Mouse (Mus musculus) cortical plate, adult 2 months (tissue): Measurements from ENCODE around the gene Olfr360. TPM values are rescaled to one million over a fixed set of nuclear protein-coding genes. Genes with fewer than 3 reads are reported as not detected.
"Not testable (repeated sequence)": the region's sequence is repeated elsewhere in the genome, so short reads cannot be mapped to it uniquely, and the experiment has no call there.

Experiments
- H3K27ac ChIP-seq: fragments of 200-500 bp; 2 replicates; pipeline ENCODE4 v1.5.1; 2012; ENCODE audit warnings: low read length, control low read depth, inconsistent platforms; ENCODE audit not compliant: insufficient read depth
- H3K4me1 ChIP-seq: fragments of 200-500 bp; 2 replicates; pipeline ENCODE4 v1.6.1; 2011; ENCODE audit warnings: low read length; ENCODE audit not compliant: control insufficient read depth, insufficient read depth
- H3K4me3 ChIP-seq: fragments of 200-500 bp; 2 replicates; pipeline ENCODE4 v1.5.1; 2011; ENCODE audit warnings: mild to moderate bottlenecking, low read length, control low read depth; ENCODE audit not compliant: insufficient read depth
- CTCF ChIP-seq: fragments of 200-500 bp; IDR thresholded peaks from 2 replicates; pipeline ENCODE4 v1.5.1; 2011; ENCODE audit warnings: mild to moderate bottlenecking, control low read depth, low read length; ENCODE audit not compliant: insufficient read depth; ENCODE audit errors: extremely low read depth
- POLR2A ChIP-seq: fragments of 200-500 bp; IDR thresholded peaks from 2 replicates; pipeline ENCODE4 v1.6.1; 2011; ENCODE audit warnings: mild to moderate bottlenecking, low read length, control low read depth; ENCODE audit not compliant: insufficient read depth; ENCODE audit errors: extremely low read depth
- polyA plus RNA-seq: library from polyadenylated mRNA; depleted of rRNA; stranded (reverse); fragments of >200 nt; gene quantifications from 2 replicates; pipeline ENCODE4 v1.2.3, GENCODE M21; 2012; rRNA removed

Gene Olfr360
- not detected in 2 replicates for polyA plus RNA-seq

GRCm38 (mm10) chr2:37065446-37065845, at the start of gene Olfr360:
Gene Olfr360 (plus strand): TSS chr2:37065746.
- no peak within 1 kb of the TSS for H3K27ac ChIP-seq
- no peak for TF ChIP-seq POLR2A
- TF ChIP-seq CTCF = no peak
- H3K4me1 ChIP-seq = no peaks in the 10 kb centered on the region
- H3K4me3 ChIP-seq = no peak within 1 kb of the TSS

- not testable (repeated sequence) for H3K27ac ChIP-seq, H3K4me1 ChIP-seq, H3K4me3 ChIP-seq
Observed at GRCm38 (mm10) chr2:37089190-37089589, 23.6 kb downstream of the Olfr360 start, which contains the start of gene Olfr361. Gene Olfr361 (minus strand): TSS chr2:37089290.

GRCm38 (mm10) chr2:37117810-37118209, 52.3 kb downstream of the Olfr360 start, which contains the start of gene Olfr362:
Gene Olfr362 (minus strand): TSS chr2:37117910.
- no peak within 1 kb of the TSS for H3K4me3 ChIP-seq
- no peak for TF ChIP-seq POLR2A
- H3K27ac ChIP-seq = no peak within 1 kb of the TSS
- no peaks in the 10 kb centered on the region for H3K4me1 ChIP-seq

Other genes starting within 250 kb of the Olfr360 start
- gene Olfr3, start 248.7 kb upstream of the Olfr360 start, polyA plus RNA-seq = not detected in 2 replicates
- not detected in 2 replicates for gene Olfr350, start 219.4 kb upstream of the Olfr360 start, polyA plus RNA-seq
- not detected in 2 replicates for gene Olfr351, start 203.1 kb upstream of the Olfr360 start, polyA plus RNA-seq
- gene Olfr352, start 197.3 kb upstream of the Olfr360 start, polyA plus RNA-seq = not detected in 2 replicates
- not detected in 2 replicates for gene Olfr353, start 172.8 kb upstream of the Olfr360 start, polyA plus RNA-seq
- gene Olfr354, start 160.1 kb upstream of the Olfr360 start, polyA plus RNA-seq = not detected in 2 replicates
- gene Olfr355, start 136.8 kb upstream of the Olfr360 start, polyA plus RNA-seq = not detected in 2 replicates
- gene Olfr356, start 128.6 kb upstream of the Olfr360 start, polyA plus RNA-seq = not detected in 2 replicates
- gene Olfr357, start 71.9 kb upstream of the Olfr360 start, polyA plus RNA-seq = not detected in 2 replicates
- not detected in 2 replicates for gene Olfr358, start 56.4 kb upstream of the Olfr360 start, polyA plus RNA-seq
- not detected in 2 replicates for gene Olfr361, start 23.5 kb downstream of the Olfr360 start, polyA plus RNA-seq
- not detected in 2 replicates for gene Olfr362, start 52.2 kb downstream of the Olfr360 start, polyA plus RNA-seq
- gene Olfr364-ps1, start 73.6 kb downstream of the Olfr360 start, polyA plus RNA-seq = not detected in 2 replicates
- gene Olfr365, start 122.5 kb downstream of the Olfr360 start, polyA plus RNA-seq = not detected in 2 replicates
- gene Olfr366, start 145.8 kb downstream of the Olfr360 start, polyA plus RNA-seq = not detected in 2 replicates